Mouse (Mus musculus) erythroblast, adult 5-6 weeks (primary cell): Measurements from ENCODE around the gene Entpd3. TPM values are rescaled to one million over a fixed set of nuclear protein-coding genes. Genes with fewer than 3 reads are reported as not detected.

ENCODE experiments used
- total RNA-seq, 2 experiments: library from RNA; stranded (forward) in 1 of 2; stranded (reverse) in 1 of 2; fragments of 150-400 nt in 1 of 2; fragments of 200-764, 138-1000 nt in 1 of 2; gene quantifications; 2 replicates each; pipeline versions ENCODE4 v1.2.3 to v1.2.4; 2015 to 2017; ENCODE audit warnings: low replicate concordance in 2 of 2

The Entpd3 gene
- total RNA-seq, 2 experiments from 2014 or later: 0.17 TPM; not detected in 1

Other genes starting within 250 kb of the Entpd3 start
- not detected in 2 replicates for gene Myrip, start 238.3 kb upstream of the Entpd3 start, total RNA-seq (2015; ENCODE audit: low replicate concordance)
- not detected in 2 replicates for gene Myrip, start 238.3 kb upstream of the Entpd3 start, total RNA-seq (2017; ENCODE audit: low replicate concordance)
- 23.6 and 24.2 TPM in 2 replicates for gene Eif1b, start 47.6 kb upstream of the Entpd3 start, total RNA-seq (2015; ENCODE audit: low replicate concordance)
- 17.6 and 31.2 TPM in 2 replicates for gene Eif1b, start 47.6 kb upstream of the Entpd3 start, total RNA-seq (2017; ENCODE audit: low replicate concordance)
- gene Rpl14, start 31.6 kb downstream of the Entpd3 start, total RNA-seq (2015; ENCODE audit: low replicate concordance): 365 and 373 TPM in 2 replicates
- gene Rpl14, start 31.6 kb downstream of the Entpd3 start, total RNA-seq (2017; ENCODE audit: low replicate concordance): 312 and 351 TPM in 2 replicates